Mouse (Mus musculus): ENCODE measurements around the gene Rtp3. TPM values are rescaled to one million over a fixed set of nuclear protein-coding genes. Genes with fewer than 3 reads are reported as not detected.

Rtp3 gene
- polyA plus RNA-seq, 1 experiment from 2014 or later: not detected

GRCm38 (mm10) chr9:110945343-110945742, 45.0 kb downstream of the Rtp3 start:
- Histone ChIP-seq H3K4me3 (replicated peaks) (no peak overlapping the region), H3K4me2 (replicated peaks) (no peak overlapping the region), H3K27me3 (peaks cover 39% of the 10 kb centered on the region), H3K27ac (replicated peaks) (no peak overlapping the region), H3K9ac (no peak overlapping the region), H3K36me3 (no peaks in the 10 kb centered on the region), H3K9me3 (replicated peaks) (no peaks in the 10 kb centered on the region), H3K4me1 (peaks cover 21% of the 10 kb centered on the region)
- WGBS: 23% methylated on average over 18 of the region's 18 CpGs
- no peak for ATAC-seq (ENCODE audit: insufficient number of reproducible peaks, low FRiP score, low TSS enrichment, low read depth)

DNA sequence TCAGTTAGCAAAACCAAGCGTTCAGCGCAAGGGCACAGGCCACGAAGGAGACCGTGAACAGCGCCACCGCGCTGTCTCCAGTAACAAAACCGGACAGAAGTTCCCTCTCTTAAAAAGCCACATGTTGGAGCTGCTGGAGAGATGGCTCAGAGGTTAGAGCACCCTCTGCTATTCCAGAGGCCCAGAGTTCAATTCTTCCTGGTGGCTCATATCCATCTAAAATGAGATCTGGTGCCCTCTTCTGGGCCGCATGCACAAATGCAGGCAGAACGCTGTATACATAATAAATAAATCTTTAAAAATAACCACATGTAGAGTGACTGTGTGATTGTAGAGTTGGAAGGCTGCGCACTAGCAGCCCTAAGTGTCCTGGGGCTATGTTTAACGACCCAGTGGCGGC, 46.1 kb downstream of the Rtp3 start:
- no peak overlapping the region for H3K4me3 ChIP-seq (replicated peaks)
- WGBS: 34% methylated on average over 13 of the region's 13 CpGs
- H3K27ac ChIP-seq (replicated peaks): peak overlapping the region; percentile 74
- H3K36me3 ChIP-seq: no peaks in the 10 kb centered on the region
- no peak overlapping the region for H3K9ac ChIP-seq
- H3K4me1 ChIP-seq: peaks cover 21% of the 10 kb centered on the region
- no peaks in the 10 kb centered on the region for H3K9me3 ChIP-seq (replicated peaks)
- no peak overlapping the region for H3K4me2 ChIP-seq (replicated peaks)
- peaks cover 39% of the 10 kb centered on the region for H3K27me3 ChIP-seq
- ATAC-seq (ENCODE audit: insufficient number of reproducible peaks, low FRiP score, low TSS enrichment, low read depth): no peak

- Histone ChIP-seq H3K9ac (no peak overlapping the region), H3K4me1 (0 out of 2 replicates have a peak, but pooled peaks cover 4% of the 10 kb centered on the region), H3K27ac (replicated peaks) (no peak overlapping the region), H3K9me3 (replicated peaks) (no peaks in the 10 kb centered on the region), H3K4me2 (replicated peaks) (no peak overlapping the region), H3K4me3 (replicated peaks) (no peak overlapping the region), H3K27me3 (no peaks in the 10 kb centered on the region), H3K36me3 (no peaks in the 10 kb centered on the region)
- WGBS: 64% methylated on average over 12 of the region's 12 CpGs
- no peak for ATAC-seq (ENCODE audit: insufficient number of reproducible peaks, low FRiP score, low TSS enrichment, low read depth)
These were observed 52.6 kb downstream of the Rtp3 start for GRCm38 (mm10) chr9:110937506-110938490.

GRCm38 (mm10) chr9:110935941-110936340, 54.4 kb downstream of the Rtp3 start:
- Histone ChIP-seq H3K9ac (no peak overlapping the region), H3K4me1 (0 out of 2 replicates have a peak, but pooled peaks cover 4% of the 10 kb centered on the region), H3K27ac (replicated peaks) (no peak overlapping the region), H3K4me3 (replicated peaks) (no peak overlapping the region), H3K27me3 (no peaks in the 10 kb centered on the region), H3K4me2 (replicated peaks) (no peak overlapping the region), H3K36me3 (no peaks in the 10 kb centered on the region), H3K9me3 (replicated peaks) (no peaks in the 10 kb centered on the region)
- ATAC-seq (ENCODE audit: insufficient number of reproducible peaks, low FRiP score, low TSS enrichment, low read depth): no peak
- WGBS: 77% methylated on average over 7 of the region's 7 CpGs

Other genes starting within 250 kb of the Rtp3 start
- gene Myl3, start 248.7 kb downstream of the Rtp3 start, polyA plus RNA-seq (2015; fragmentation: Nextera tagmentation; extraction: Ambion mirVana): 7.5 and 8.5 TPM in 2 replicates
- 133 and 145 TPM in 2 replicates for gene Pth1r, start 243.4 kb downstream of the Rtp3 start, polyA plus RNA-seq (2015; fragmentation: Nextera tagmentation; extraction: Ambion mirVana)
- gene Prss42, start 192.4 kb downstream of the Rtp3 start, polyA plus RNA-seq (2015; fragmentation: Nextera tagmentation; extraction: Ambion mirVana): not detected in 2 replicates
- not detected in 2 replicates for gene Prss44, start 176.6 kb downstream of the Rtp3 start, polyA plus RNA-seq (2015; fragmentation: Nextera tagmentation; extraction: Ambion mirVana)
- not detected in 2 replicates for gene Prss43, start 163.9 kb downstream of the Rtp3 start, polyA plus RNA-seq (2015; fragmentation: Nextera tagmentation; extraction: Ambion mirVana)
- not detected in 2 replicates for gene Prss45, start 156.0 kb downstream of the Rtp3 start, polyA plus RNA-seq (2015; fragmentation: Nextera tagmentation; extraction: Ambion mirVana)
- gene Prss46, start 146.1 kb downstream of the Rtp3 start, polyA plus RNA-seq (2015; fragmentation: Nextera tagmentation; extraction: Ambion mirVana): 0.22 TPM in 1 of 2 replicates, not detected in the other
- 0.81 and 0.93 TPM in 2 replicates for gene Prss50, start 132.6 kb downstream of the Rtp3 start, polyA plus RNA-seq (2015; fragmentation: Nextera tagmentation; extraction: Ambion mirVana)
- gene Als2cl, start 110.7 kb downstream of the Rtp3 start, polyA plus RNA-seq (2015; fragmentation: Nextera tagmentation; extraction: Ambion mirVana): 7.0 and 7.9 TPM in 2 replicates
- gene Tmie, start 110.5 kb downstream of the Rtp3 start, polyA plus RNA-seq (2015; fragmentation: Nextera tagmentation; extraction: Ambion mirVana): 5.7 and 9.1 TPM in 2 replicates
- not detected in 2 replicates for gene Fam240a, start 73.7 kb downstream of the Rtp3 start, polyA plus RNA-seq (2015; fragmentation: Nextera tagmentation; extraction: Ambion mirVana)
- 0.42 and 0.45 TPM in 2 replicates for gene Tdgf1, start 44.4 kb downstream of the Rtp3 start, polyA plus RNA-seq (2015; fragmentation: Nextera tagmentation; extraction: Ambion mirVana)
- gene Lrrc2, start 39.0 kb downstream of the Rtp3 start, polyA plus RNA-seq (2015; fragmentation: Nextera tagmentation; extraction: Ambion mirVana): 0.39 and 0.59 TPM in 2 replicates
- gene Ltf, start 28.7 kb upstream of the Rtp3 start, polyA plus RNA-seq (2015; fragmentation: Nextera tagmentation; extraction: Ambion mirVana): 8.2 and 8.9 TPM in 2 replicates
- gene Ccrl2, start 66.9 kb upstream of the Rtp3 start, polyA plus RNA-seq (2015; fragmentation: Nextera tagmentation; extraction: Ambion mirVana): 0.27 and 1.1 TPM in 2 replicates
- 40.0 and 41.9 TPM in 2 replicates for gene Lrrfip2, start 127.0 kb upstream of the Rtp3 start, polyA plus RNA-seq (2015; fragmentation: Nextera tagmentation; extraction: Ambion mirVana)